Mouse (Mus musculus): ENCODE data around the gene Col13a1. TPM values are rescaled to one million over a fixed set of nuclear protein-coding genes. Genes with fewer than 3 reads are reported as not detected.
A peak's percentile ranks its signal among the peaks of the same experiment; 100 is the strongest.

The Col13a1 gene
- 2.4 and 3.1 TPM in 2 replicates for polyA plus RNA-seq (2015; fragmentation: Nextera tagmentation; extraction: Ambion mirVana)

DNA sequence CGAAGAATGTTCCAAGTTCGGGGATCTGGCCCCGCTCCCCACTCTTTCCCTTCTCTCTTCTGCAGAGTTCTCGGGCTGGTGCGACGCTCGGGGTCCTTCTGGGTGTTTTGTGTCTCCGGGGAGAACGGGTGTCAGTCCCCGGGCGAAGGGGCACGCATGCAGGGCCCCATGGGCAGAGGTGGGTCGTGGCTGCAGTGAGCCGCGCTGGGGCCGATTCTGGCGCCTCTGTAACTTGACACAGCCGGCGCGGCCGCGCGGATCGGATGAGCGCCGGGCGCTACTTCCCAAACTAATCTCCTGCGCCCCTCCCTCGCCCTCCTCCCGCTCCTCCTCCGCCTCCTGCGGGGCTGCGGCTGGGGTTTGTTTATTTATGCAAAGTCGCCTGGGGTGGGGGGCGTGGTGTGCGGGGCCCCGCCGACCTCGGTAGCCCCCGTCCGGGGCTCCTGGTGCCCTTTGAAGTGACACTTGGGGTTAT lies at the start of gene Col13a1:
Gene Col13a1 (minus strand): TSS at position 243 of the 475 bp plus-strand sequence.
- Histone ChIP-seq H3K36me3 (no peaks in the 10 kb centered on the region), H3K27me3 (peaks cover 96% of the 10 kb centered on the region), H3K4me1 (replicated peaks) (peaks cover 25% of the 10 kb centered on the region), H3K4me2 (peak within 1 kb of the TSS; percentile 63), H3K27ac (no peak within 1 kb of the TSS), H3K9ac (peak within 1 kb of the TSS; percentile 46), H3K9me3 (no peaks in the 10 kb centered on the region), H3K4me3 (peak within 1 kb of the TSS; percentile 43)
- 0 out of 2 replicates have a peak, but pooled peaks have one; percentile 31 for ATAC-seq (ENCODE audit: low FRiP score)
- WGBS: 1% methylated on average over 41 of the region's 41 CpGs

DNA sequence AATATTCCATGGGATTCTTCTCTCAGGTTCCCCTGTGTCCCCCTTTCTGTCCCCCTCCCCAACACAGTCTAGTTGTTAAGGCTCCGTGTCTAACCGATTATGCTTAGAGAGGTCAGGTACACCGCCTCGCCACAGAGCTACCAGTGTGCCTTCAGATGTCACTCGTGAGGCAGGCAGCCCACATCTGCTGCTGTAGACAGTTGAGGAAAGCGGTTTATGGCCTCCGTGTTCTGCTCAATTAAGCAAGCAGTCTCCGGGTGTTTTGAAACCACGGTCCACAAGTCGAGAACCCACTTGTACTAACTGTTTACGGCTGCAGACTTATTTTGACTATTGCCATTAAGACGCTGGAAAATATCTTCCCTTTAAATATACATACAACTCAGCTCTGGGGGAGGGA lies 48.8 kb upstream of the Col13a1 start:
- Histone ChIP-seq H3K4me2 (no peak overlapping the region), H3K27me3 (no peaks in the 10 kb centered on the region), H3K9me3 (0 out of 2 replicates have a peak, but pooled peaks cover 3% of the 10 kb centered on the region), H3K4me3 (no peak overlapping the region), H3K9ac (no peak overlapping the region), H3K36me3 (no peaks in the 10 kb centered on the region), H3K27ac (no peak overlapping the region), H3K4me1 (replicated peaks) (peaks cover 13% of the 10 kb centered on the region)
- no peak for ATAC-seq (ENCODE audit: low FRiP score)
- WGBS: 59% methylated on average over 12 of the region's 12 CpGs

DNA sequence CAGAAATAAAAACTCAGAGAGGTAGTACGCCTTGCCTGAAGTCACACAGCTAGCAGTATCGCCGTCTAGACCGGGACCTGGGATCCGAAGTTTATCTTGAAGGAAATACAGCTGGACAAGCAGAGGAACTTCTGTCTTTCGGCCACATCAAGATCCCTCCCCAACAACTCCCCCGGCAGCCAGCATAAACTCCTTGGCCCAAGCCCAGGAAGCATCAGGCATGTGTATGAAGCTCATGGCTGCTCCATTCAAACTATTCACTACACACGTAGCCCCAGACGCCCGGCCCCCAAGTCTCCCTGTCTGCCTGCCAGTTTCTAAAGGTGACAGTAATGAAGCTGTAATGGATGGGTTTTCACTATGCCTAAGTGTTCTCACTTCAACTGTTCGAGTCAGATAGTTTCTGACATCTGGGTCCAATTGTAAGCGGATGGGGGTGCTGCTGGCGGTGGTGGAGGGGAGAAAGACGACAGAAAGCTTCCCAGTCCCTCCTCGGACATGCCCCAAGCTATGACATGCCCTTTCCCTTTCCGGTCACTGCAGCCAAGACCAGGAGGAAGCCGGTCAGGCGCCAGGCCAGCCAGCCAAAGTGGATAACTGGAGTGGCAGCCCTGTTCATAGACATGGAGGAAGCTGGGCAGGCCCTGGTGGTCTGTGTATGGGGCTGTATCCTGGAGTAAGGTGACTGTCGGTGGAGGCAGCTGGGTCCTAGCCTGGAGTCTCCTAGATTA lies 45.1 kb upstream of the Col13a1 start:
- Histone ChIP-seq H3K36me3 (no peaks in the 10 kb centered on the region), H3K27me3 (no peaks in the 10 kb centered on the region), H3K4me2 (no peak overlapping the region), H3K27ac (no peak overlapping the region), H3K9me3 (no peaks in the 10 kb centered on the region), H3K4me1 (replicated peaks) (peaks cover 16% of the 10 kb centered on the region), H3K9ac (no peak overlapping the region), H3K4me3 (no peak overlapping the region)
- ATAC-seq (ENCODE audit: low FRiP score): no peak
- WGBS: 49% methylated on average over 19 of the region's 19 CpGs

- H3K9me3 ChIP-seq: no peaks in the 10 kb centered on the region
- WGBS: 17% methylated on average over 7 of the region's 7 CpGs
- H3K36me3 ChIP-seq: no peaks in the 10 kb centered on the region
- H3K27ac ChIP-seq: no peak overlapping the region
- H3K9ac ChIP-seq: no peak overlapping the region
- no peaks in the 10 kb centered on the region for H3K27me3 ChIP-seq
- H3K4me3 ChIP-seq: no peak overlapping the region
- no peak overlapping the region for H3K4me2 ChIP-seq
- H3K4me1 ChIP-seq (replicated peaks): peaks cover 19% of the 10 kb centered on the region
- ATAC-seq (ENCODE audit: low FRiP score): no peak
Observed at GRCm38 (mm10) chr10:62020068-62020620, 41.2 kb upstream of the Col13a1 start.

DNA sequence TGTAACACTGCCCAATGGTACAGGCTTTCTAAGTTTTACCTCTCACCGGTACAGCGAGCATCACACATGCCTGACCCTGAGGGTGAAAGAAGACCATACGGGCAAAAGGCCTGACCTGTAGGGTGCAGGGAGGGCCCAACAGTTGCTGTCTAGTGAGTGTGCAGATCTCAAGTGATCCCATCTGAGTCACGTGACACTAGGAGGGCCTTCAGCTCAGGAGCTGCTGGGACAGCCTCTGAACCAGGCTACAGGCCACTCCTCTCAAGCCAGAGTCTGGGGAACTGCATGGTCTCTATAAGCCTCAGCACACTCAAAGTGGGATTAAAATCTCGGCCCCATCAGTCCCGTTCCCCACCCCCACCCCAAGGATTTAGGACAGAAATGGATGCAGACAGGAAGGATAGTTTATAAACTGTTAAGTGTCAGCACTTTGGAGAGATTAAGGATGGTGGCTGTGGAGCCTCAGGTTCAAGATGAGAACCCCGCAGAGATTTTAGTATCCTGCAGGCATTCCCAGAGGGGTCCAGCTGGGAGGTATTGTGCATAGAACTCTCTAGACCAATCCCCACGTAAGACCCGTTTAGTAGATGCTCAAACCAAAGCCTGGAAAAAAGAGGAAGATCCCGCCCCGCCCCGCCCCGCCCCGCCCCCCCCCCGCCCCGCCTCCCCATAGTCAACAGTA lies 40.6 kb upstream of the Col13a1 start:
- H3K4me1 ChIP-seq (replicated peaks): peaks cover 19% of the 10 kb centered on the region
- no peak for ATAC-seq (ENCODE audit: low FRiP score)

GRCm38 (mm10) chr10:62016947-62017346 lies 38.0 kb upstream of the Col13a1 start:
- Histone ChIP-seq H3K4me1 (replicated peaks) (peaks cover 11% of the 10 kb centered on the region), H3K9me3 (no peaks in the 10 kb centered on the region), H3K36me3 (no peaks in the 10 kb centered on the region), H3K27me3 (no peaks in the 10 kb centered on the region), H3K4me3 (no peak overlapping the region), H3K4me2 (no peak overlapping the region), H3K27ac (peak overlapping the region; percentile 35; the same call in 1 of the 2 replicates), H3K9ac (no peak overlapping the region)
- ATAC-seq (ENCODE audit: low FRiP score): peak; percentile 67; the same call in 1 of the 2 replicates
- 16% methylated on average over 6 of the region's 6 CpGs for WGBS

More for the DNA sequence above, 40.6 kb upstream of the Col13a1 start:
- 21% methylated on average over 16 of the region's 16 CpGs for WGBS
- no peak overlapping the region for H3K27ac ChIP-seq
- no peaks in the 10 kb centered on the region for H3K36me3 ChIP-seq
- H3K9me3 ChIP-seq: no peaks in the 10 kb centered on the region
- no peak overlapping the region for H3K9ac ChIP-seq
- H3K27me3 ChIP-seq: no peaks in the 10 kb centered on the region
- H3K4me2 ChIP-seq: no peak overlapping the region
- no peak overlapping the region for H3K4me3 ChIP-seq

GRCm38 (mm10) chr10:62013190-62013589 lies 34.3 kb upstream of the Col13a1 start:
- no peak overlapping the region for H3K4me3 ChIP-seq
- no peaks in the 10 kb centered on the region for H3K27me3 ChIP-seq
- H3K27ac ChIP-seq: no peak overlapping the region
- WGBS: 91% methylated on average over 5 of the region's 5 CpGs
- H3K9me3 ChIP-seq: no peaks in the 10 kb centered on the region
- peaks cover 7% of the 10 kb centered on the region for H3K4me1 ChIP-seq (replicated peaks)
- no peak overlapping the region for H3K4me2 ChIP-seq
- H3K9ac ChIP-seq: no peak overlapping the region
- ATAC-seq (ENCODE audit: low FRiP score): no peak
- H3K36me3 ChIP-seq: no peaks in the 10 kb centered on the region

- Histone ChIP-seq H3K4me3 (no peak overlapping the region), H3K4me1 (replicated peaks) (peaks cover 7% of the 10 kb centered on the region), H3K36me3 (no peaks in the 10 kb centered on the region), H3K4me2 (no peak overlapping the region), H3K9me3 (no peaks in the 10 kb centered on the region), H3K9ac (no peak overlapping the region), H3K27ac (no peak overlapping the region), H3K27me3 (no peaks in the 10 kb centered on the region)
- WGBS: 77% methylated on average over 4 of the region's 4 CpGs
- ATAC-seq (ENCODE audit: low FRiP score): no peak
Observed at GRCm38 (mm10) chr10:62012371-62012770, 33.5 kb upstream of the Col13a1 start.

DNA sequence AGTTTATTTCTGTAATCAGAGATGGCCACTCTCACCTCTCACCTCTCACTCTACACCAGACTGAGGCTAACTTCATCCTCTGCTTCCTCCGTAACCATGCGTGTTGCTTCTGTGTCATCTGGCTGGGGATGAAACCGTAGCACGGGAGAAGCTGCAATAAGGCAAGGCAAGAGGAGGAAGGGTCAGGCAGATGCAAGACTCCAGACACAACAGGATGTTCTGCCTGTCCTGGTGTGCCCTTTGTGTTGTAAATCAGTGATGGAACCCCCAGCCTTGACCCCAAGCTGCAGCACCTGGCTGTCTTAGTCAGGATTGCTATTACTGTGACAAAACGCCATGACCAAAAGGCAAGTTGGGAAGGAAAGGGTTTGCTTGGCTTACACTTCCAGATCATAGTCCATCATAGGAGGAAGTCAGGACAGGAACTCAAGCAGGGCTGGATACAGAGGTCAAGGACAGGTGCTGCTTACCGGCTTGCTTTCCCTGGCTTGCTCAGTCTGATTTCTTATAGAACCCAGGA lies 31.1 kb upstream of the Col13a1 start:
- 60% methylated on average over 6 of the region's 6 CpGs for WGBS
- Histone ChIP-seq H3K4me1 (replicated peaks) (no peaks in the 10 kb centered on the region), H3K9me3 (no peaks in the 10 kb centered on the region), H3K36me3 (no peaks in the 10 kb centered on the region), H3K27ac (no peak overlapping the region), H3K4me3 (no peak overlapping the region), H3K9ac (no peak overlapping the region), H3K27me3 (no peaks in the 10 kb centered on the region), H3K4me2 (no peak overlapping the region)
- no peak for ATAC-seq (ENCODE audit: low FRiP score)

- H3K4me3 ChIP-seq: no peak overlapping the region
Observed at GRCm38 (mm10) chr10:62007958-62008357, 29.1 kb upstream of the Col13a1 start.

DNA sequence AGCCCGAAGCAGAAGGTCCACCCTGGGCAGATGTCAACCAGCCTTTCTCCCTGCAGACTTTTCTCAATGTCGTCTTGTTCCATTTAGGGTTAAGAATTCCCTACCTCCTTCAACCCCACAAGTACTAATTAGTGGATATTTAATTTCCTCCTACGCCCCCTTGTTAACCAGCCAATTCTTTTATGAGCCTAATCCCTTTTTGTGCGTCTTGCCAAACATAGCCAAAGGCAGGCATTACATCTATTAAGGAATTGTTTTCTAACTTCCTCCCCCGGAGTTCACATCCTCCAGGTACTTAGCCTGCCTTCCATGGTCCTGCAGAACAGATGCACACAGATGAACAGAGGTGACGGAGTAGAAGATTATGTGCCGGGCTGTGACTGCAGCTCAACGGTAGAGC lies 27.5 kb upstream of the Col13a1 start:
- Histone ChIP-seq H3K27ac (no peak overlapping the region), H3K9me3 (no peaks in the 10 kb centered on the region), H3K27me3 (no peaks in the 10 kb centered on the region), H3K4me3 (no peak overlapping the region), H3K36me3 (no peaks in the 10 kb centered on the region), H3K9ac (no peak overlapping the region), H3K4me2 (no peak overlapping the region), H3K4me1 (replicated peaks) (no peaks in the 10 kb centered on the region)
- ATAC-seq (ENCODE audit: low FRiP score): no peak
- 84% methylated on average over 8 of the region's 8 CpGs for WGBS

More at GRCm38 (mm10) chr10:62007958-62008357, 29.1 kb upstream of the Col13a1 start:
- Histone ChIP-seq H3K27ac (no peak overlapping the region), H3K9me3 (no peaks in the 10 kb centered on the region), H3K9ac (no peak overlapping the region), H3K27me3 (no peaks in the 10 kb centered on the region), H3K4me1 (replicated peaks) (no peaks in the 10 kb centered on the region), H3K4me2 (no peak overlapping the region), H3K36me3 (no peaks in the 10 kb centered on the region)
- no peak for ATAC-seq (ENCODE audit: low FRiP score)
- WGBS: 82% methylated on average over 4 of the region's 4 CpGs

- Histone ChIP-seq H3K4me3 (no peak overlapping the region), H3K27ac (no peak overlapping the region), H3K27me3 (no peaks in the 10 kb centered on the region), H3K4me2 (no peak overlapping the region), H3K4me1 (replicated peaks) (no peaks in the 10 kb centered on the region), H3K36me3 (no peaks in the 10 kb centered on the region), H3K9me3 (no peaks in the 10 kb centered on the region), H3K9ac (no peak overlapping the region)
- 100% methylated on average over 1 of the region's 1 CpGs for WGBS
- ATAC-seq (ENCODE audit: low FRiP score): no peak
Observed at GRCm38 (mm10) chr10:62000216-62000615, 21.3 kb upstream of the Col13a1 start.

All from hindbrain, embryonic 13.5 days (tissue).